Mouse (Mus musculus) neutrophil, adult 59 days (primary cell): Measurements from ENCODE around the gene Snx29. TPM values are rescaled to one million over a fixed set of nuclear protein-coding genes. Genes with fewer than 3 reads are reported as not detected.

Source experiments
- total RNA-seq, 2 experiments: library from RNA; stranded (reverse); gene quantifications; 1 replicate in 1 of 2; 2 replicates in 1 of 2; pipeline ENCODE4 v1.2.4; 2023

Snx29 gene
- 10 to 100 TPM; 22.6 to 32.8 TPM for total RNA-seq

DNA sequence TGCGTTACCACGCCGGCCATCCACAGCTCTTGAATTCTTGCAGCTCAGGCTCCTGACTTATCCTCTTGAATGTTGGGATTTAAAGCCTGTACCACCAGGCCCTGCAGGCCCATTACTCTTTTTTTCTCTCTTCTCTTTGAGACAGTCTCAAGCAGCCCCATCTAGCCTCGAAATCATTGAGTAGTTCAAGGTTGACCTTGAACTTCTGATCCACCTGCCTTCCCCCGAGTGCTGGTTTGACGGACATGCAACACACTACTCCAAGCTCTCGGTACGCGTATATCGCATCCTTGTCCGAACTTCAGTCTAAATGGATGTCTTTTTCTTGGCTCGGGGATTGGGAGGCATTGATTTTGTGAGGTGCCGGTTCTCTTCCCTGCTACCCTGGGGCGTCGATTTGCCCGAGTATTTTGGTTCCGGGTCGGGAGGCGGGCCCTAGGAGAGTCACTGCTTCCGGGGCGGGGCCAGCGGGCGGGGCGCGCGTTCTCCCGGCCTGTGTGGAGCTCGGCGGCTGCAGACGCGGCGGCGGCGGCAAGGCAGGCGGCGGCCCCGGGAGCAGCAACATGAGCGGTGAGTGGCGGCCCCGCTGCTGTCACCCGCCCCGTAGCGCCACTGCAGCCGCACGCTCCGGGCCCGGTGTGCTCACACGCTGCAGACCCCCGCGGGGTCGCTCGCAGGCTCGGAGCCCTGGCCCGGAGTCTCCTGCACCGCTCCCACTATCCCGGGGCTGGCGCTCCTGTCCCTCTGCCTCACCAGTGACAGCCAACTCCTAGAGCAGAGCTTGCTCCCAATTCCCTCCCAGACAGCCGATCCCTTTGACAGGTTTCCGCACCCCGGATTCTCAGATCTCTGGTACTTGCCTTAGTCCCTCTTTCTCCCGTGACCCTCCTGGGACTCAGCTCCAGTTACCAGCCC lies at the start of gene Snx29:
TSS of gene Snx29 (plus strand) at position 500 of the 915 bp plus-strand sequence.

DNA sequence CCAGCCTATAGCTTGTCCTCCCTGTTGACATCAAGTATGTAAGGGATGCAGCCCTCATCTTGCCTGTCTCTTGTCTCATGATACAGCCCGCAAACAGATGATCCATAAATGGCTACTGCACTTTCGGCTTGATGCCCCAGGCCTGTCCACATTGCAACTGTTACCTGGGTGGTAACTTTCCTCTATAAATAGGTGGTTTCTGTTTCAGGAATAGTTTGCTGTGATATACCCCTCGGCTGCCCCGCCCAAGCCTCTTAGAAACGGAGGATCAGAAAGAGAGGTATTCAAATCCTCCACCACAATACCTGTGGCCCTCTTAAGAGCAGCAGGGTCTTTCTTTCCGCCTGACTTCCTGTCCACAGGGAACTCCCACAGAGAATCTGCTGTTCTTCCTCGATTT lies 9.2 kb upstream of the Snx29 start, which contains the start of gene Tnfrsf17:
TSS of gene Tnfrsf17 (plus strand) at position 301 of the 400 bp plus-strand sequence.

Other genes starting within 250 kb of the Snx29 start
- gene Txndc11, start 188.3 kb upstream of the Snx29 start, total RNA-seq: 10 to 100 TPM; 25.5 to 27.1 TPM
- 100 to 1,000 TPM; 184 to 201 TPM for gene Zc3h7a, start 146.5 kb upstream of the Snx29 start, total RNA-seq
- gene Rsl1d1, start 119.6 kb upstream of the Snx29 start, total RNA-seq: 10 to 100 TPM; 31.9 to 32.5 TPM
- 10 to 100 TPM; 37.5 to 38.6 TPM for gene Gspt1, start 68.6 kb upstream of the Snx29 start, total RNA-seq
- gene Tnfrsf17, start 9.1 kb upstream of the Snx29 start, total RNA-seq: under 1 TPM; 0.66 to 0.91 TPM